Mouse (Mus musculus): ENCODE measurements around the gene Vmn2r121. TPM values are rescaled to one million over a fixed set of nuclear protein-coding genes. Genes with fewer than 3 reads are reported as not detected.

Gene Vmn2r121
- polyA plus RNA-seq (2012): 0.01 TPM in 1 of 2 replicates, not detected in the other

DNA sequence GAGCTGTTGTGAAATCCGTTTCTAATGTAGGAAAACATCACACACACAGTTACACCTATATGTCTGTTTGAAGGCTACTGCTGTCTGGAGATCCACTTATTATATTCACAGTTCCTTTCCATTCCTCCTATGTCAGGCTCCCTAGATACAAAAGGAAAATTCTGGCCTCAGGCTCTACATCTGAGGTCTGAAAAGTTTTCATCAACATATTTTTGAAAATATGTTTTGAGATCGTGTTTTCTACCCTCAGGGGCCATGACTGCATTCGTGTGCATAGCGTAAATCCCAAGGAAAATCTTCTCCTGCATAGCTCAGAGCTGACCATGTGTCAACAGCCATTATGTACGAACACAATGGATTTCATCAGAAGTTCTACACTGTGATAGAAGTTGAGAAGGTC, at the start of gene Vmn2r121:
Gene Vmn2r121 (minus strand): TSS at position 101 of the 400 bp plus-strand sequence.

Data from megakaryocyte-erythroid progenitor cell, adult 5 weeks (primary cell).